Mouse (Mus musculus) gastrocnemius, adult 18-20 months (tissue): ENCODE results near the gene Gm6902. TPM values are rescaled to one million over a fixed set of nuclear protein-coding genes. Genes with fewer than 3 reads are reported as not detected.
"Not testable (repeated sequence)": the region's sequence is repeated elsewhere in the genome, so short reads cannot be mapped to it uniquely, and the experiment has no call there.

ENCODE experiments used
- DNase-seq: peaks from one replicate; pipeline ENCODE4 v3.0.0; 2021; ENCODE audit warnings: low spot score
- long read RNA-seq, 2 experiments: library from polyadenylated mRNA; stranded (forward); transcript quantifications; one replicate each; pipeline ENCODE4 v2.0.0; 2021
- total RNA-seq, 2 experiments: library from RNA; stranded (reverse); gene quantifications; 2 replicates each; pipeline ENCODE4 v1.2.3; 2021

Gene Gm6902
- not detected for total RNA-seq
- long read RNA-seq, experiment 1 = 0 reads
- long read RNA-seq, experiment 2 = 0 reads

- not testable (repeated sequence) for DNase-seq
These were observed at the start of gene Gm6902 for GRCm38 (mm10) chr7:23278800-23279199. Gene Gm6902, minus strand, starts transcription at chr7:23278900.

- not testable (repeated sequence) for DNase-seq
These were observed 22.2 kb upstream of the Gm6902 start, which contains the start of gene Nlrp4e for GRCm38 (mm10) chr7:23300892-23301291. Gene Nlrp4e, plus strand, starts transcription at chr7:23301192.

GRCm38 (mm10) chr7:23251582-23251981 is 27.1 kb downstream of the Gm6902 start, which contains the start of gene Vmn1r166:
Gene Vmn1r166, minus strand, starts transcription at chr7:23251682.
- DNase-seq = not testable (repeated sequence)

Other genes with a start within 250 kb of the Gm6902 start
- gene Vmn1r163, start 223.4 kb downstream of the Gm6902 start, total RNA-seq = not detected
- gene Gm8720, start 211.4 kb downstream of the Gm6902 start, total RNA-seq = not detected
- gene Gm10662, start 134.4 kb downstream of the Gm6902 start, total RNA-seq = not detected
- gene Vmn1r165, start 61.6 kb downstream of the Gm6902 start, total RNA-seq = not detected
- not detected for gene Vmn1r166, start 27.2 kb downstream of the Gm6902 start, total RNA-seq
- not detected for gene Nlrp4e, start 22.3 kb upstream of the Gm6902 start, total RNA-seq
- gene Nlrp5, start 107.0 kb upstream of the Gm6902 start, total RNA-seq = not detected
- gene Vmn1r167, start 228.3 kb upstream of the Gm6902 start, total RNA-seq = not detected